Mouse (Mus musculus) gastrocnemius, postnatal 10 days (tissue): ENCODE measurements at regions not wholly inside any gene's neighbourhood (a gene's known extent, or its start where the extent isn't known, plus 50 kb on each side); places are given as distances from the start of the nearest gene placed in this dataset.
A peak's percentile ranks its signal among the peaks of the same experiment; 100 is the strongest.

ENCODE experiments used
- DNase-seq: peaks from one replicate; pipeline ENCODE4 v3.0.0; 2021; ENCODE audit warnings: mixed read lengths

DNA sequence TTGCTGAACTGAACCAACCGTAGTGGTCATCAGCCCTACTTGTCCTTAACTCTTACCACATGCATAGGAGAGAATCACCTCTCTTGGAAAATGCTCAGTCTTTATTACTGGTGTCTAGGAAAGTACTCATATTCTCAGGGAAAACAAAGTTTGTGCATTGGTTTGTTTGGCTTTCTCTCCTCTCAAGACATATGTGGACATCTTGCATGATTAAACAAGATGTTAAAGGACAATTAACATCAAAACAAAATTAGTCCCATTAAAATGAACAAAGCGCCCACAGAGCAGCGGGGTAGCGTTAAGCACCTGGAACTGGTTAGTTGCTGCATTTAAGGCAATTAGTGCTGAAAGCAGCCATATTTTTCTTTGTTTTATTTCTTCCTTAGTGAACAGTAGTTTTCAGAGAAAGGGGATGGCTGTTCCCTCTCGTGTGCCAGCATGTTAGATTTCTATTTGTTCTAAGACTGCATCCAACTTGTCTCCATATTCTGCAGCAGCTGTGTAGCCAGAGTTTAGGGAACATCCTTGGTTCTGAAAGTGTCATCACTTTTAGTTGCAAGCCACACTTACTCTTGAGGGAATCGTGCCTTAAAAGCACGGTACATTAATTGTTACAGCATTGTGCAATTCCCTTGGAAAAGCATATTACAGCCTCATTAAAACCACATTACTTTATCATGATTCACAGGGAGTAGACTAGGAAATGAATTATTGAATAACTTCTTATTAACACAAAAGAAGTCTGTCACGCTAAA is 137.7 kb downstream of the Ube2u start:
- DNase-seq, result no peak

- no peak for DNase-seq
These were observed 138.4 kb downstream of the Ube2u start for GRCm38 (mm10) chr4:100616916-100617488.

- no peak for DNase-seq
These were observed 146.0 kb downstream of the Ube2u start for GRCm38 (mm10) chr4:100624656-100625055.

DNA sequence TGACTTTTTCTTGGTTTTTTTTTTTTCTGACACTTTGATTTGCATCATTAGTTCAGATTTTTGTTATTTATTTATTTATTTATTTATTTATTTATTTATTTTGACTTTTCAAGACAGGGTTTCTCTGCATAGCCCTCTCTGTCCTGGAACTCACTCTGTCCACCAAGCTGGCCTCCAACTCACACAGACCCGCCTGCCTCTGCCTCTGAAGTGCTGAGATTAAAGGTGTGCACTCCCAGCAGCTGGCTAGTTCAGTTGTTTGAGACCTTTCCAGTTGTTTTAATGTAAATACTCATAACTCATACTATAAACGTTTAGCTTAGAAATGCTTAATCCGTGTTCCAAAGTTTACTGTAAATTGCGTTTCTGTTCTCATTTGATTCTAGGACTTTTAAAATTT is 147.9 kb downstream of the Ube2u start:
- DNase-seq, result no peak

- no peak for DNase-seq
These were observed 142.1 kb upstream of the Cachd1 start for GRCm38 (mm10) chr4:100634388-100634787.

GRCm38 (mm10) chr4:100637597-100637996 is 138.9 kb upstream of the Cachd1 start:
- no peak for DNase-seq

- no peak for DNase-seq
These were observed 115.3 kb upstream of the Cachd1 start for GRCm38 (mm10) chr4:100661154-100661553.

DNA sequence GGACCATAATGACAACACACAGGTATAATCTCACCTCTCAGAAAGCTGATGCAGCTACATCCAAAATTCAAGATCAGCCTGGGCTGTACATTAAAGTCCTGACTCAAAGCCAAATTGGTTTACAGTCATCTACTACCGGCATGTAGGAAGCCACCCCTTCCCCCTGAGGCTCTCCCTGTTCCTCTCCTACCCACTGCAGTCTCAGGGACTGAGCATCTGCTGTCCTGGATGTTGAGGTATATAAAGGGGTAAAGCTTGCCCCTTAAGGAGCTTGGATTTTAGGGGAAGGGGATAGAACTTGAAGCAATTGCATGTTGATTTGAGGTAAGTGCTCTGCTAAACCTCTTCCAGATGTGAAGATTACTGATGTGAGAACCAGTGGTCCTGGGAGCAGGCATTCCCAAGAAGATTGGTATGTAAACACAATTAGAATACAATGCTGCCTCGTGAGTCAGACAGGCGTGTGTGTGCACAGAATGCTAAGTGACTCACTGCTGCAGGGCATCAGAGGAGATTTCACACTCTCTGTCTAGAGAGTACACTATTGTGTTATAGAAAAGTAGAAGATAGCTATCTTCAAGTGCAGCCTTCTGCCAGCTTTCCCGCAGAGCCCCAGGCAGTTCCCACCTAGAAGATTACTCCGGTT is 111.7 kb upstream of the Cachd1 start:
- DNase-seq, result no peak

DNA sequence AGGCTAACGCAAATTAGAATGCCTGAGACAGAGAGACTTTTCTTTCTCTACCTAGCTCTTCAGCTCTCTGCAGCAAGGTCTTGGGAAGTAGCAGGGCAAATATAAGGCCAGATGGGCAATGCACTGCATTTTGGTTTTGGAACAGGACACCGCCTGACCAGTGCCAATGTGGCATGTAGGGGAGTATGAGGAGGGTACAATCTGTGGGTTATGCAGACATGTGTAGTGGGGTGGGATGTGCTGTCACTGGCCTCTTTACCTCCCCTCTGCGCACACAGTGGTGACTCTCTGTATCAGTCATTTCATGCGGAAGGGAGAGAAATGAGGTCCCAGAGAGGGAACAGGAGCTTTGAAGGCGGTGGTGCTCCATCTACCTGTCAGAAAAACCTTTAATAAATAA is 105.9 kb upstream of the Cachd1 start:
- DNase-seq, result no peak

DNA sequence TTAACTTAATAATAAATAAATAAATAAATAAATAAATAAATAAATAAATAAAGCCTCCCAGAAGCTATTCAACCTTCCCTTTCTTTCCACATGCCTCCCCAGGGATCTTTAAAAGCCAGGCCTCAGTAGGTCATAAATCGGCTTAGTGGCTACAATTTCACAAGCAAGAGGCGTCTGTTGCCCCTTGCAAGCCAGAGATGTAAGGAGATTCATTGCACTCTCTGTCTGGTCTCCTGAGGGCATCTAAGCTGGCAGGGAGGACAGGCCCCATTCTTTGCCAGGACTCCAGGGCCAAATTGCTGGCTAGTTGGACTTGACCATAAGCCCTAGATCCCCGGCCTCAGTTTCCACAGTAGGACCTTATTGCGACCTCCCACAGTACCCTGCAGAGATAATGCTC is 101.6 kb upstream of the Cachd1 start:
- no peak for DNase-seq

GRCm38 (mm10) chr4:100683757-100684156 is 92.7 kb upstream of the Cachd1 start:
- DNase-seq, result no peak

- DNase-seq, result no peak
These were observed 76.5 kb upstream of the Cachd1 start for GRCm38 (mm10) chr4:100700002-100700401.

DNA sequence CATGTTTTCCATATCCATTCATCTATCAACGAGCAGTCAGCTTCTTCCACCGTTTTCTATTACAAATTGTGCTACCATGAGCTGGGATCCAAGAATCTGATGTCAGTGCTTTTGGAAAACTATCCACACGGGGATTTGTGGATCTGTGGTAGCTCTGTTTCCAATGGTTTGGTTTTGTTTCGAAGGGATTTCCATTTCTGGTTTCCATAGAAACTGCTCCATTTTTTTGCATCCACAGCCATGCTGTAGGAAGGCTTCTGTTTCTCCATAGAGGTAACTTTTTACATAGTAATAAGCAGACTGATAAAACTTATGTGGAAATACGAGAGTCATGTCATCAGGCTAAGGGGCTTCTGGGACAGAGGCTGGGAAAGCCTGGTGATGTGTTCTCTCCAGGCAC is 76.1 kb upstream of the Cachd1 start:
- DNase-seq, result no peak

DNA sequence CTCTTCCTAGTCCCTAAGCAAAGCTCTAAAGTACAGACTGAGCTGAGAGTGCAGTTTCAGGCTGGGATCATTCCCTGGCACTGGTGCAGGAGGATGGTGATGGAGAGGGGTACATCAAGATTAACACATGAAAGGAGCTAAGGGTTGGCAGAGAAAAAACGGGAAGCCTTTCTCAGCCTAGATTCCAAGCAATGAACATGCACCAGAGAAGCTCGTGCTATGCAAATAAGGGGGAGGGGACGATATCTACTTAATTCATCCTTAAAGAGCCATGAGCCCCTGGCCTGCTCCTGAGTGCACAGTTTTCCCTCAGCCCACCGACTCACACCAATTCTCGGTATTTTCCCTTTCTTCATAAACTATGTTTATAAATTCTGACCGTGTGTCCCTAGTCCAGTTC is 70.5 kb upstream of the Cachd1 start:
- no peak for DNase-seq

DNA sequence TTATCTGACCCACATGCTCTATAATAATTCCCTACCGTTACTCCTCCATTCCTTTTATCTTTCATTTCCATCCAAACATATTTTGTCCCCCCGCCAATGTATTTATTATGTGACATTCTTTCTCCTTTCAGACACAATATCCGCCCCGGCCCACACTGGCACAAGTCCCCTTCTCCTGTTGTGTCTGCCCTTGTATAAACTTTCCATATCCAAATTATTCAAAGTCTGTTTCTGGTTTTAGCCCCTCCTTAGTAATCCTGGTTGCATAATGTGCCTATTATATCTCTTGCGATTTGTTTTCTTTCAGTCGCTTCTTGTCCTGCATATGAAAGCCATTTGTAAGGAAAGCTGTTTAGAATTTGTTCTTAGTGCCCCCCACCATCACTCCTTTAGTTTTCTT is 69.3 kb upstream of the Cachd1 start:
- no peak for DNase-seq

DNA sequence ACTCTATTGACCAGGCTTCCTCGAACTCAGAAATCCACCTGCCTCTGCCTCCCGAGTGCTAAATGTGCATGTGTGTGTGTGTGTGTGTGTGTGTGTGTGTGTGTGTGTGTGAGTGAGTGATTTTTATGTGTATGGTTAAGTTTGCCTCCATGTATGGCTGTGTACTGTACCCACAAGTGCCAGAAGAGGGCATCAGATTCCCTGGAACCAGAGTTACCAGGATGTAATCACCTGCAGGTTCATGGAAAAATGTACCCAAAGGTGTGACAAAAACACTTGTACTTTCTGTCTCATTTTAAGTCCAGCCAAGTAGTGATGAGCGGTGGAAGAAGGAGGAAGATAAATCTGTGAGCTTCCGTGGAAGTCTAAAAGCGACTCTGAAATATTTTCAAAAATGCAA is 68.2 kb upstream of the Cachd1 start:
- DNase-seq, result no peak

GRCm38 (mm10) chr4:100714240-100714639 is 62.2 kb upstream of the Cachd1 start:
- no peak for DNase-seq

GRCm38 (mm10) chr4:100717601-100718000 is 58.9 kb upstream of the Cachd1 start:
- no peak for DNase-seq

DNA sequence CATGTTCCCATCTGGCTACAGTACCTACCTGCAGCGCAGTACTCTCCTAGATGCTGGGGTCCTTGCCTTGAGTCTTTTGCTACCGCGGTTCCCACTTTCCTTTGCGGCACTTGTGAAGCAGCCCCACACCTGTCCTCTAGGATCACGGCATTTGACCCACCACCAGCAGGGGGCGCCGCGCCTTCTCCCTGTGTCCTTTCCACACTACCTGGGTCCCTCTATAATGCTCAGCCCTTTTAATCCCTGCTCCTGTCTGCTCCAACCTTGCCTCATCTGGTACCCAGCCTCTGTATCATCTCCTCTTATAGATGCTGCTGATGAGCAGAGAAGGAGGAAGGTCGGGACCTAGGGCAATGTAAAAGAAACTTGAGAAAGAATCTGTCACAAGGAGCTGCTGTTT is 53.9 kb upstream of the Cachd1 start:
- peak; percentile 69 for DNase-seq

GRCm38 (mm10) chr4:100723053-100723452 is 53.4 kb upstream of the Cachd1 start:
- no peak for DNase-seq

DNA sequence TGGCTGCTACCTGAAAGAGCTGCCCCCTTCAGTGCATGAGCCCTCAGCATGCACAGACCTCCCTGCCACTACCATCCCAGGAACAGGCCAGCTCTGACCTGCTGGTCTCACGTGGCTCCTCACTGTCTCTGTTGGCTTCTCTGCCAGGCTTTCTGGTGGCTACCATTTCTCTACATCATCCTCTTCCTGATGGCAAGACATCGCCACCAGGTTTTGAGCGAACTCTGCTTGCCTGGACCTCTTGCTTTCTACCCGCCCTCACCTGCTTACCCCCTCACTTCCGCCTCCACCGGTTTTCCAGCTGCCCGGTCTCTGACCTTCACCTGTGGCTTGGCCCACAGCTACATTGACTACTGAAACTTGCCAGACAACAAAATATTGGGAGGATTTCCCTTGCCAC is 50.7 kb upstream of the Cachd1 start:
- no peak for DNase-seq

- DNase-seq, result no peak
These were observed 50.0 kb upstream of the Cachd1 start for GRCm38 (mm10) chr4:100726496-100726895.
